Mouse (Mus musculus): ENCODE results near the gene Gstt1. TPM values are rescaled to one million over a fixed set of nuclear protein-coding genes. Genes with fewer than 3 reads are reported as not detected.
A peak's percentile ranks its signal among the peaks of the same experiment; 100 is the strongest.

Gene Gstt1
- polyA plus RNA-seq, 1 experiment from 2014 or later = 4.3 TPM

- Histone ChIP-seq H3K27me3 (replicated peaks; ENCODE audit: low read depth, poor library complexity, severe bottlenecking) (peaks cover 39% of the 10 kb centered on the region), H3K4me1 (peaks cover 38% of the 10 kb centered on the region), H3K27ac (replicated peaks) (peak overlapping the region; percentile 49; the same call in 1 of the 2 replicates), H3K9me3 (no peaks in the 10 kb centered on the region), H3K36me3 (replicated peaks) (no peaks in the 10 kb centered on the region), H3K4me3 (no peak overlapping the region)
- DNase-seq (ENCODE audit: low spot score) = peak; percentile 36
- WGBS = 29% methylated on average over 3 of the region's 3 CpGs
Observed at GRCm38 (mm10) chr10:75794880-75795279, 3.5 kb downstream of the Gstt1 start.

DNA sequence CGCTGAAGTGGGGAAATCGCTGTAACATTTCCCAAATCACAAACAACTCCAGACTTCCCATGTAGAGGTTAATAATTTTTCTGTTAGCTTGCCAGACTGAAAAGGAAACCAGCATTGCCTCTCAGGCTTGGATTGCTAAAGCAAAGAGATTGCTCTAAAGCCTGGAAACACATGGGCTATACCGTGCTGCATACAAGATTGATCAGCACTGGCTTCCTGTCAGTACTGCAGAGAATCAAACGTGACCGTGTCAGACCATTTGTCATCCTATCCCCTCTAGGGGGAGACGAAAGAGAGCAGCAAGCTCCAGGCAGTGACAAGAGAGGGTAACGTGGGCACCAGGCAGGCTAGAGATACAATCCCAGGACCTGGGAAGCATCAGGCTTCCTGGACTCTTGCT is 7.6 kb downstream of the Gstt1 start:
- no peak for DNase-seq (ENCODE audit: low spot score)
- H3K4me3 ChIP-seq = no peak overlapping the region
- H3K27ac ChIP-seq (replicated peaks) = no peak overlapping the region
- WGBS = 24% methylated on average over 7 of the region's 7 CpGs
- H3K36me3 ChIP-seq (replicated peaks) = no peaks in the 10 kb centered on the region
- H3K27me3 ChIP-seq (replicated peaks; ENCODE audit: low read depth, poor library complexity, severe bottlenecking) = 0 out of 2 replicates have a peak, but pooled peaks cover 1% of the 10 kb centered on the region
- H3K4me1 ChIP-seq = peaks cover 19% of the 10 kb centered on the region
- no peaks in the 10 kb centered on the region for H3K9me3 ChIP-seq

DNA sequence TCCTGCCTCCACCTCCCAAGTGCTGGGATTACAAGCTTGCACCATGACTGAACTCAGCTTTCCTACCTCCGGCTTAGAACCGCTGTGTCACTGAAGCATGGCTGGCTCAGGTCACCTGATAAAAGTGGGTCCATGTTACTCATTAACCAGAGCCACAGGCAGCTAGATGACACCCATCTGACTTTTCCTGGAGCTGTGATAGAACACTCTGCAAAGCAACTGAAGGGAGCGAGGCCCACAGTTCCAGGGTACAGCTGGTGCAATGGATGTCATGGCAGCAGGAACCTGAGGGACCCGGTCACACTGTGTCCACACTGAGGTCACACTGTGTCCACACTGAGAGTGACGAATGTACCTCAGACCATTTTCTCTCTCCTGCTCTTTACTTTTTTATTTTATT is 8.5 kb downstream of the Gstt1 start:
- 0 out of 2 replicates have a peak, but pooled peaks cover under 1% of the 10 kb centered on the region for H3K27me3 ChIP-seq (replicated peaks; ENCODE audit: low read depth, poor library complexity, severe bottlenecking)
- H3K9me3 ChIP-seq = no peaks in the 10 kb centered on the region
- H3K4me1 ChIP-seq = peaks cover 13% of the 10 kb centered on the region
- H3K4me3 ChIP-seq = no peak overlapping the region
- DNase-seq (ENCODE audit: low spot score) = no peak
- no peak overlapping the region for H3K27ac ChIP-seq (replicated peaks)
- no peaks in the 10 kb centered on the region for H3K36me3 ChIP-seq (replicated peaks)
- WGBS = 92% methylated on average over 5 of the region's 5 CpGs

DNA sequence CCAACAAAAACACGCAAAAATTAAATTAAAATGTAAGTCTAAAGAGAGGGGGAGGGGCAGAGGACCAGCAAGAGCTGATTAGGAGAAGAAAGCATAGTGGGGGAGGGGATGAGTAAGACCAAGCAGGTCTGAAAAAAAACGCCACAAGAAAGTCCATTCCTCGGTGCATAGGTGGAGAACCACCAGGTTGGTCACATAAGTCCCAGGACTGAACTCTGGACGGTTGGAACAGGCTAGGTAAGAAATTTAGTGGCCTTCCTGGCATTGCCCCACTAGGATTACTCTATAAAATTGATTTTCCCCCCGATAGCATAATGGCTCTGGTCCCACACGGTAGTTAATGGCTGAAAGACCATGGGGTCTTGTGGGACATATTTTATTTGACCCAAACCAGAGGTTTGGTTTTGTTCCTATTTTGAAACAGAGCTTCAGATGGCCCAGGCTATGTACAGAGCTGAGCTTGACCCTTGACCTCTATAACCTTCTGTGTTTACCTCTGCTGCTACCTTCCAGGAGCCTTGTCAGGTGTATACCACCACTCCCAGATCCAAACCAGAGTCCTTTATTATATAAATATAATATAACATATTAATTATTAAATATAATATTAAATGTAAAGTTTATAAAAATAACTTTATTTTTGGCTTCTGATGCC is 9.2 kb downstream of the Gstt1 start:
- no peak for DNase-seq (ENCODE audit: low spot score)
- Histone ChIP-seq H3K4me3 (no peak overlapping the region), H3K36me3 (replicated peaks) (no peaks in the 10 kb centered on the region), H3K4me1 (peaks cover 7% of the 10 kb centered on the region), H3K9me3 (no peaks in the 10 kb centered on the region), H3K27me3 (replicated peaks; ENCODE audit: low read depth, poor library complexity, severe bottlenecking) (0 out of 2 replicates have a peak, but pooled peaks cover 3% of the 10 kb centered on the region), H3K27ac (replicated peaks) (no peak overlapping the region)
- 82% methylated on average over 6 of the region's 6 CpGs for WGBS

DNA sequence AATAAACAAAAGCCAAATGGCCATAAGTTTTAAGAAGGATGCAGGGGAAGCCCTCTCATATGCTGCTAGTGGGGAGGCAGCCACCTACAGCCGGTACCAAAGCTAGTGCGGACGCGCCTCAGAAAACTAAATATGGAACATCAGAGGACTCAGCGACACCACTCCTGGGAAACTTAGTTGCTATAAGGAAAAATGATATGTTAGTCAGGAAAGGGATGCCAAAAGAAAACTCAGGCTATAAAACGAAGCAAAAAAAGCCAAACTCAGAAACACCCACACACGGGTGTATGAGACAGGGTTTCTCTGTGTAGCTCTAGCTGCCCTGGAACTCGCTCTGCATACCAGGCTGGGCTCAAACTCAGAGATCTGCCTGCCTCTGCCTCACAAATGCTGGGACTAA is 10.1 kb downstream of the Gstt1 start:
- WGBS = 95% methylated on average over 8 of the region's 8 CpGs
- DNase-seq (ENCODE audit: low spot score) = no peak
- Histone ChIP-seq H3K4me3 (no peak overlapping the region), H3K4me1 (peaks cover 7% of the 10 kb centered on the region), H3K27ac (replicated peaks) (no peak overlapping the region), H3K36me3 (replicated peaks) (no peaks in the 10 kb centered on the region), H3K9me3 (no peaks in the 10 kb centered on the region), H3K27me3 (replicated peaks; ENCODE audit: low read depth, poor library complexity, severe bottlenecking) (0 out of 2 replicates have a peak, but pooled peaks cover 8% of the 10 kb centered on the region)

DNA sequence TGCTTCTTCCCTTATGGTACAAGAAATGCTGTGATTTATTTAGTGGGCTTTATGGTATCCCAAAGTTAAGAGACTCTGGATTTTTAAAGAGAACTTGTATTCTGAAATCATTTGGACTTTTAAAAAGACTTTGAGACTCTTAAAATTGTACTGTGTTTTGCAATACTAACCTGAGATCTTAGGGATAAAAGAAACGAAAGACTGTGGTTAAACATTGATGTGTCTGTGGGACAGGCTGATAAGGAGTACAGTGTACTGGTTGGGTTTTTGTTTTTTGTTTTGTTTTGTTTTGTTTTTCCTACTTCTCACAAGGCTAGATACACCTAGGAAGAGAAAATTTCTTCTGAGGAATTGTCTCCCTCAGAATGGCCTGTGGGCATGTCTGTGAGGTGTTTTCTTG is 12.9 kb downstream of the Gstt1 start:
- DNase-seq (ENCODE audit: low spot score) = no peak
- H3K4me3 ChIP-seq = no peak overlapping the region
- H3K4me1 ChIP-seq = peaks cover 9% of the 10 kb centered on the region
- peaks cover 27% of the 10 kb centered on the region for H3K27me3 ChIP-seq (replicated peaks; ENCODE audit: low read depth, poor library complexity, severe bottlenecking)
- WGBS = 82% methylated on average over 1 of the region's 1 CpGs
- no peaks in the 10 kb centered on the region for H3K9me3 ChIP-seq
- no peak overlapping the region for H3K27ac ChIP-seq (replicated peaks)
- no peaks in the 10 kb centered on the region for H3K36me3 ChIP-seq (replicated peaks)

DNA sequence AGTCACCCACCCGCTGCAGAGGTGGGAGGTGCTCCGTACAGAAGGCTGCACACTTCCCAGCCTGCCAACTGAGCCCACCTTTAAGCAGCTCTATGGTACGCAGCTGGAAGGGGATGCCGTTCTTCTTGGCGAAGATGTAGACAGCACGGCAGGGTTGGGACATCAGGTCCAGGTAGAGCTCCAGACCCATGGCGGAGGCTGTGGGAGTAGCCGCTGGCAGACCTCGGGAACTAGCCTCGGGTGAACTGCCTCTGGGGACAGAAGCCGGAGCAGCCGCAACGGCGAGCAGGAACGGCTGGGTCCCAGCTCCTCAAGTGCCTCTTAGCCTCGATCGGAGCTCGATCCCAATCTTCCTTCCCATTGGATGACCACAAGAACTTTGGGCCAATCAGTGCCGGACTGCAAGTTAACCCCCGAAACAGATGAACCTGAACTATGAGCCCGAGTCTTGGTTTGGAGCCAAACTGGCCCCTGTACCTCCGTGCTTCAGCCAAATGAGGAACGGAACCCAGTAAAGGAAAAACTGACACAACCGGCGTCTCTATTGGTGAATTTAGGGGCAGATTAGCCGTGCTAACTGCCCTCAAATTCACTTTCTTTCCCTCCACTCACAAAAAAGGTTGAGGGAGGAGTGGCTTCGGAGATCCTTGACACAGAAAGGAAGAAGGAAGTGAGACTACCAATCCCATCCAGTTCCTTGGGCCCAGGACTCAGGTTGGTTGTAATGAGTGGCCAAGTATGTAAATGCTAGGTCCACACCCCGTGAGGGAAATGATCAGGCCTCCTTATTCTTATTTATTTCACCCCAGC is 17.4 kb downstream of the Gstt1 start, which contains the start of the genes Gm20441 and Gstt3:
Gene Gm20441 (minus strand): TSS at position 186 of the 810 bp plus-strand sequence.
Gene Gstt3 (minus strand): TSS at position 646 of the 810 bp plus-strand sequence.
- 0 out of 2 replicates have a peak within 1 kb of the TSS, but pooled peaks have one; percentile 11 for H3K27ac ChIP-seq (replicated peaks)
- 2% methylated on average over 28 of the region's 28 CpGs for WGBS
- peak; percentile 74 for DNase-seq (ENCODE audit: low spot score)
- H3K9me3 ChIP-seq = no peaks in the 10 kb centered on the region
- H3K27me3 ChIP-seq (replicated peaks; ENCODE audit: low read depth, poor library complexity, severe bottlenecking) = peaks cover 46% of the 10 kb centered on the region
- H3K4me1 ChIP-seq = peaks cover 20% of the 10 kb centered on the region
- peak within 1 kb of the TSS; percentile 59 for H3K4me3 ChIP-seq
- no peaks in the 10 kb centered on the region for H3K36me3 ChIP-seq (replicated peaks)

DNA sequence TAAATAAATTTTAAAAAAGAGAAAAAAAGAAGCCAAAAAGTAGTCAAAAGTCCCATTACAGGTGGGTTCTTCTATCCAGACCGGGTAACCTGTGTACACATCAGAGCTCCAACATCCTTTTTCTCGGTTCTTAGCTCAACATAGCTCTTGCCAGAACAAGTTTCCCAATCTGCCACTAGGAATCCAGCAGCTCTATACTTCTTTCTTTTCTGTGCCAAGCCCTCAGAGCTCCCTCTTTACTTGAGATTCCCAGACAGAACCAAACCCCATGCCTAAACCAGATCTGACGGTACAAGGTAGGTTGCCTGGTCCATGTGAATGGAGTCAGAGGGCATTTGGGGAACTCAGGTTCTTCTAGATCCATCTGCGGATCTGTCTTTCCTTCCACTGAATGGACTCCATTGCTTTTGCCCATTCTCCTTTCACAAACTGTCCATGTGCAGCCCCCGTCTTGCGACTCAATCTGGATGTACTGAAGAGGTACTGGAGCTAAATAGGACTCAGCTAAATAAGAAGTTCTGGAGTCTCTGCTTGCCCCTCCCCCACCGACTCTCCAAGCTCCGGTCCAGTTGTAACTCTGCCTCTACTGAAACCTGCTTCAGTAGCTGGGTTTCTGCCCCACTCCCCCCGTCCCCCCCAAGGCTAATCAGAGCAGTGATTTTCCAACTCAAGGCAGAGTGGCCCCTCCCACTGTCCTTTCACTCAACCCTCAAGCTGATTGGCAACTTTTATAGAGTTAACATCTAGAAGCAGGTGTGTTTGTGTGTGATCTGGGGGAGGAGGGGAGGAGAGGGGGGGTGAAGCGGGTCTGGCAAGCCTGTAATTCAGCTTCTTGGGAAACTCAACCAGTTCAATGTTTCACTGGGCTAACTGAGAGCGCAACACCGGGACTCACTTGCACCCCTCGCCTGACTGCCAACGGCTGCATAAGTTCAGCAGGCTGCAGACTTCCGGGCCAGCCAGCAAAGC is 18.9 kb downstream of the Gstt1 start:
- Histone ChIP-seq H3K36me3 (replicated peaks) (no peaks in the 10 kb centered on the region), H3K4me1 (peaks cover 20% of the 10 kb centered on the region), H3K27me3 (replicated peaks; ENCODE audit: low read depth, poor library complexity, severe bottlenecking) (peaks cover 43% of the 10 kb centered on the region), H3K27ac (replicated peaks) (no peak overlapping the region), H3K4me3 (peak overlapping the region; percentile 59), H3K9me3 (no peaks in the 10 kb centered on the region)
- peak; percentile 17 for DNase-seq (ENCODE audit: low spot score)
- WGBS = 37% methylated on average over 15 of the region's 15 CpGs

GRCm38 (mm10) chr10:75777885-75778284 is 20.5 kb downstream of the Gstt1 start:
- no peak overlapping the region for H3K4me3 ChIP-seq
- no peaks in the 10 kb centered on the region for H3K36me3 ChIP-seq (replicated peaks)
- 85% methylated on average over 2 of the region's 2 CpGs for WGBS
- H3K27ac ChIP-seq (replicated peaks) = no peak overlapping the region
- no peaks in the 10 kb centered on the region for H3K9me3 ChIP-seq
- H3K27me3 ChIP-seq (replicated peaks; ENCODE audit: low read depth, poor library complexity, severe bottlenecking) = peaks cover 38% of the 10 kb centered on the region
- H3K4me1 ChIP-seq = peaks cover 22% of the 10 kb centered on the region
- DNase-seq (ENCODE audit: low spot score) = no peak

GRCm38 (mm10) chr10:75776562-75776961 is 21.8 kb downstream of the Gstt1 start:
- no peak for DNase-seq (ENCODE audit: low spot score)
- H3K27me3 ChIP-seq (replicated peaks; ENCODE audit: low read depth, poor library complexity, severe bottlenecking) = peaks cover 24% of the 10 kb centered on the region
- H3K27ac ChIP-seq (replicated peaks) = no peak overlapping the region
- H3K4me3 ChIP-seq = no peak overlapping the region
- 87% methylated on average over 6 of the region's 6 CpGs for WGBS
- no peaks in the 10 kb centered on the region for H3K9me3 ChIP-seq
- no peaks in the 10 kb centered on the region for H3K36me3 ChIP-seq (replicated peaks)
- H3K4me1 ChIP-seq = peaks cover 31% of the 10 kb centered on the region

- H3K9me3 ChIP-seq = no peaks in the 10 kb centered on the region
- WGBS = 92% methylated on average over 9 of the region's 9 CpGs
- H3K27me3 ChIP-seq (replicated peaks; ENCODE audit: low read depth, poor library complexity, severe bottlenecking) = peaks cover 11% of the 10 kb centered on the region
- DNase-seq (ENCODE audit: low spot score) = no peak
- no peaks in the 10 kb centered on the region for H3K36me3 ChIP-seq (replicated peaks)
- peaks cover 15% of the 10 kb centered on the region for H3K4me1 ChIP-seq
- no peak overlapping the region for H3K4me3 ChIP-seq
- H3K27ac ChIP-seq (replicated peaks) = no peak overlapping the region
Observed at GRCm38 (mm10) chr10:75774587-75774986, 23.8 kb downstream of the Gstt1 start.

DNA sequence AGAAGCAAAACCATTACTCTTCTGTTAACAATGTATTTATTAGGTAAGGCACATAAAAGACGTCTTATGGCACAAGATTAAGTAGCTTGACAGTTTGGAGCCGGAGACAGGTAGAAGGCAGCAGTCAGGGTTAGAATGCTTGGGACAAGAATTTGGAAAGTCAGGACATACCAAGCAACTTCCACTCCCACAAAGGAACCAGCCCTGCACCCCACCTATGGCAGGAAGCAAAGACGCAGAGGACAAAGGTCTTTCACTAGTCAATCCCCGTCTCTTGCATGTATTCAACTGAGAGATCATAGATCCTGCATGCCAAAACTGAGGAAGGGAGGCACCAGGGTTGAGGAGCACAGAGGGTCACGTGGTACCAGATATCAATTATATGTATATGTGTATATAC is 24.3 kb downstream of the Gstt1 start:
- Histone ChIP-seq H3K27ac (replicated peaks) (no peak overlapping the region), H3K4me3 (no peak overlapping the region), H3K27me3 (replicated peaks; ENCODE audit: low read depth, poor library complexity, severe bottlenecking) (peaks cover 6% of the 10 kb centered on the region), H3K4me1 (peaks cover 12% of the 10 kb centered on the region), H3K36me3 (replicated peaks) (no peaks in the 10 kb centered on the region), H3K9me3 (no peaks in the 10 kb centered on the region)
- WGBS = 91% methylated on average over 5 of the region's 5 CpGs
- no peak for DNase-seq (ENCODE audit: low spot score)
